Mouse (Mus musculus) layer of hippocampus, adult 18-20 months (tissue): Measurements from ENCODE around the gene Fam243. TPM values are rescaled to one million over a fixed set of nuclear protein-coding genes. Genes with fewer than 3 reads are reported as not detected.

Experiments used
- total RNA-seq, 2 experiments: library from RNA; stranded (reverse); gene quantifications; 2 replicates each; pipeline ENCODE4 v1.2.3; 2021

The Fam243 gene
- total RNA-seq, 2 experiments from 2014 or later: not detected

Other genes with a start within 250 kb of the Fam243 start
- 1 to 10 TPM in 1 of 2 experiments, not detected in 1; 1.3 TPM for gene Kcne2, start 29.1 kb downstream of the Fam243 start, total RNA-seq
- 10 to 100 TPM; 17.1 to 23.6 TPM for gene Smim11, start 20.2 kb downstream of the Fam243 start, total RNA-seq
- gene Kcne1, start 38.0 kb upstream of the Fam243 start, total RNA-seq: not detected
- gene Rcan1, start 149.4 kb upstream of the Fam243 start, total RNA-seq: 10 to 100 TPM; 46.9 to 48.9 TPM
- 1 to 10 TPM; 3.1 to 4.1 TPM for gene Clic6, start 164.3 kb upstream of the Fam243 start, total RNA-seq